Mouse (Mus musculus) liver, adult 2 months (tissue): ENCODE results near the gene Pgd. TPM values are rescaled to one million over a fixed set of nuclear protein-coding genes. Genes with fewer than 3 reads are reported as not detected.

Experiments used
- DNase-seq: peaks from one replicate; pipeline ENCODE4 v3.0.0-alpha.2; 2011; ENCODE audit warnings: low read depth, low spot score; ENCODE audit errors: extremely low read depth
- H3K27ac ChIP-seq: fragments of 200-500 bp; replicated peaks from 2 replicates; pipeline ENCODE4 v1.5.1; 2012; ENCODE audit warnings: low read depth, mild to moderate bottlenecking, control low read depth, inconsistent platforms, low read length; ENCODE audit not compliant: insufficient read depth
- H3K27me3 ChIP-seq: fragments of 200-500 bp; 2 replicates; pipeline ENCODE4 v1.6.1; 2012; ENCODE audit warnings: mild to moderate bottlenecking, moderate library complexity, low read length, inconsistent platforms; ENCODE audit not compliant: control insufficient read depth, insufficient read depth
- H3K36me3 ChIP-seq: fragments of 200-500 bp; 2 replicates; pipeline ENCODE4 v1.6.1; 2012; ENCODE audit warnings: low read length, inconsistent platforms; ENCODE audit not compliant: control insufficient read depth, insufficient read depth
- H3K4me1 ChIP-seq: fragments of 200-500 bp; 2 replicates; pipeline ENCODE4 v1.6.1; 2011; ENCODE audit warnings: low read length; ENCODE audit not compliant: control insufficient read depth, insufficient read depth
- H3K4me3 ChIP-seq: fragments of 200-500 bp; 2 replicates; pipeline ENCODE4 v1.5.1; 2011; ENCODE audit warnings: low read depth, mild to moderate bottlenecking, control low read depth, low read length, moderate library complexity; ENCODE audit not compliant: insufficient read depth
- H3K79me2 ChIP-seq: fragments of 200-500 bp; 2 replicates; pipeline ENCODE4 v1.6.1; 2012; ENCODE audit warnings: inconsistent platforms, mild to moderate bottlenecking, low read length, moderate library complexity; ENCODE audit not compliant: control insufficient read depth, insufficient read depth
- H3K9ac ChIP-seq: fragments of 200-500 bp; 2 replicates; pipeline ENCODE4 v1.6.1; 2012; ENCODE audit warnings: low read depth, mild to moderate bottlenecking, control low read depth, inconsistent platforms, low read length
- CTCF ChIP-seq: fragments of 200-500 bp; IDR thresholded peaks from 2 replicates; pipeline ENCODE4 v1.5.1; 2011; ENCODE audit warnings: low read depth, low read length, control low read depth
- POLR2A ChIP-seq: fragments of 200-500 bp; IDR thresholded peaks from 2 replicates; pipeline ENCODE4 v1.6.1; 2011; ENCODE audit warnings: low read length, control low read depth; ENCODE audit not compliant: insufficient read depth; ENCODE audit errors: extremely low read depth
- WGBS: fragments of 180-500 bp; shearing (Covaris S2); methylation state at CpG from one replicate; pipeline ENCODE4 v1.1.7; 2018; 5-methylcytosine and 5-hydroxymethylcytosine counted together
- polyA plus RNA-seq: library from polyadenylated mRNA; depleted of rRNA; stranded (reverse); fragments of >200 nt; gene quantifications from 2 replicates; pipeline ENCODE4 v1.2.3, GENCODE M21; 2012
- total RNA-seq: library from RNA; depleted of rRNA; stranded (reverse); fragments of >200 nt; gene quantifications from 2 replicates; pipeline ENCODE4 v1.2.3, GENCODE M21; 2014

Pgd gene
- total and polyA plus RNA-seq, 2 experiments: 13.1 to 51.1 TPM

DNA sequence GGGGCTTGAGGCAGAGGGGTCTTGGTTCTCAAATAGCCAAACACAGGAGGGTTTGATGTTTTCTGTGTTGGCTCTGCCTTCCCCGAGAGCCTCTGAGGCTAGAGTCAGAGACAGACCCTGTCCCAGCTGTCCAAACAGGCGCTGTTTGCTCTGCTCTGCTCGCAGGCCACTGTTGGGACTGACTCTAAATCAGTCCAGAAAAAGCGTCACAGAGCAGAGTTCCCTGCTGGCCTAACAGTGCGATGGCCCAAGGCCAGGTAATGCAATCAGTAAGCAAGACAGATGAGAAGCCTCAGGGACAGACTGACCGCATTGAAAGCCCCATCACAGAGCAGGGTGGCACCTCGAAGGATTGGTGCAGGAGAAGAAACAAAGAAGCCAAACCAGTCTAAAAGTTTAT lies 17.0 kb downstream of the Pgd start:
- 17% methylated on average over 7 of the region's 7 CpGs for WGBS
- Histone ChIP-seq H3K27me3 (no peaks in the 10 kb centered on the region), H3K36me3 (peaks cover 6% of the 10 kb centered on the region; the same call in 1 of the 2 replicates), H3K9ac (no peak overlapping the region), H3K79me2 (no peaks in the 10 kb centered on the region), H3K4me1 (peaks cover 22% of the 10 kb centered on the region), H3K4me3 (no peak overlapping the region), H3K27ac (peak overlapping the region; percentile 35)
- TF ChIP-seq CTCF (no peak), POLR2A (no peak)
- peak; percentile 84 for DNase-seq

DNA sequence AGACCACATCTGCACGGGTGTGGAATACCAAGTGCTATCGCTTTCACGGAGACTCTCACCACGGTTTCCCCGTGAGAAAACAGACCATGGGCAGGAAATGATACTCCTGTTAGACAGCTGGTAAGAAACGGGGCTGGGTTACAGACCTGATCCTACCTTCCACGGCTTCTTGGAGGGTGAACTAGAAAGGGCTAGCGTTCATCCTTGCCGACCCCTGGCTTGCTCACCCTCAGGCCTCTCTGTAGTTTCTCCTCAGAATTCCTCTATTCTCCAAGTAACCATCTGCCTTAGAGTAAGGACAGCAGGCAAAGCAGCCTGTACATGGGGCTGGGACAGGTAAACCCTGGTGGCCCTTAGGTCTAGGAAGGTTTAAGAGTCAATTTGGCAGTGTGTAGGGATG lies 17.4 kb downstream of the Pgd start:
- Histone ChIP-seq H3K79me2 (no peaks in the 10 kb centered on the region), H3K36me3 (peaks cover 3% of the 10 kb centered on the region; the same call in 1 of the 2 replicates), H3K9ac (no peak overlapping the region), H3K27me3 (no peaks in the 10 kb centered on the region), H3K4me1 (peaks cover 22% of the 10 kb centered on the region), H3K27ac (peak overlapping the region; percentile 35), H3K4me3 (no peak overlapping the region)
- TF ChIP-seq CTCF (no peak), POLR2A (no peak)
- WGBS: 68% methylated on average over 9 of the region's 9 CpGs
- no peak for DNase-seq

- no peak for DNase-seq
- Histone ChIP-seq H3K27ac (no peak overlapping the region), H3K36me3 (no peaks in the 10 kb centered on the region; the same call in 1 of the 2 replicates), H3K4me3 (no peak overlapping the region), H3K27me3 (no peaks in the 10 kb centered on the region), H3K4me1 (peaks cover 22% of the 10 kb centered on the region), H3K79me2 (no peaks in the 10 kb centered on the region), H3K9ac (no peak overlapping the region)
- TF ChIP-seq CTCF: no peak
- TF ChIP-seq POLR2A: no peak
- WGBS: 74% methylated on average over 4 of the region's 4 CpGs
Observed at GRCm38 (mm10) chr4:149148084-149148483, 18.5 kb downstream of the Pgd start.

DNA sequence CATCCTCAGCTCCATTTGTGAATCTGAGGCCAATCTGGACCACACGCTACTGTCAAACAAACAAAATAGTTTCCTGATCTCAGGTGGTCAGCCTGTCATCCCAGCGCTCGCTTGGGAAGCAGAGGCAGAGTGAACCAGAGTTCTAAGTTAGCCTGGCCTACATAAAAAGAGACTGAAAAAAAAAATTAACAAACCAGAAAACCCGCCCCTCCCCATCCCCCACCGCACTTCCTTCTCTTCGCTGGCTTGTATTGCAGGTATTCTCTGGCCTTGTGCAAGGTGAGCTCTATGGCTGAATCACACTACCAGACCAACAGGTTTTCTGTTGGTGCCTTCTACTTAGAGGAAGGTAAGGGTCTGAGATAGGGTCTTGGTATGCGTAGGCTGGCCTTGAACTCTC lies 19.0 kb downstream of the Pgd start:
- Histone ChIP-seq H3K27ac (no peak overlapping the region), H3K79me2 (no peaks in the 10 kb centered on the region), H3K4me3 (no peak overlapping the region), H3K9ac (no peak overlapping the region), H3K36me3 (no peaks in the 10 kb centered on the region; the same call in 1 of the 2 replicates), H3K4me1 (peaks cover 22% of the 10 kb centered on the region), H3K27me3 (no peaks in the 10 kb centered on the region)
- DNase-seq: no peak
- 88% methylated on average over 7 of the region's 7 CpGs for WGBS
- no peak for TF ChIP-seq CTCF
- no peak for TF ChIP-seq POLR2A

- no peaks in the 10 kb centered on the region for H3K36me3 ChIP-seq
- no peak overlapping the region for H3K9ac ChIP-seq
- TF ChIP-seq CTCF (no peak), POLR2A (no peak)
- peaks cover 15% of the 10 kb centered on the region for H3K4me1 ChIP-seq
- no peak overlapping the region for H3K27ac ChIP-seq
- H3K4me3 ChIP-seq: no peak overlapping the region
- no peak for DNase-seq
- H3K79me2 ChIP-seq: no peaks in the 10 kb centered on the region
- no peaks in the 10 kb centered on the region for H3K27me3 ChIP-seq
- WGBS: 84% methylated on average over 4 of the region's 4 CpGs
Observed at GRCm38 (mm10) chr4:149145151-149145550, 21.4 kb downstream of the Pgd start.

DNA sequence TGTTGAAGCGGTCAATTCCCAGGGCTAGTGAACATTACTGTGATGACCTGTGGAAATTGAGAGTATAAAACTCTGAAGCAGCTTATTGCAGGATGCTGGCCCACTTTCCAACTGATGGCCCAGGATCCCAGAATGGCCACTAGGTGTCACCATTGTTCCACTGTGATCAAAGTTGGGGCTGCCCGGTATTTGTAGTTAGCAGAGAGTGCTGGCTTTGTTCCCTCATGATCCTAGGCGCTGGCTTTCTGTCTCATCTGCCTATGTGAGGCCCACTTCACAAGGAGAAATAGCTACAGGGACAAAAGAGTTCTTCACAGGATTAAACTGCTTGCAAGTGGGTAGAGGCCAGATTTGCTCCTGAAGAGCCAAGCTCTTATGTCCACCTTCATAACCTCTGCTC lies 22.1 kb downstream of the Pgd start:
- no peaks in the 10 kb centered on the region for H3K36me3 ChIP-seq
- no peaks in the 10 kb centered on the region for H3K27me3 ChIP-seq
- peaks cover 10% of the 10 kb centered on the region for H3K4me1 ChIP-seq
- DNase-seq: peak; percentile 63
- no peak overlapping the region for H3K9ac ChIP-seq
- H3K27ac ChIP-seq: no peak overlapping the region
- H3K79me2 ChIP-seq: no peaks in the 10 kb centered on the region
- no peak overlapping the region for H3K4me3 ChIP-seq
- no peak for TF ChIP-seq POLR2A
- TF ChIP-seq CTCF: peak; percentile 79
- WGBS: 1% methylated on average over 3 of the region's 3 CpGs
